Comparison of ENCODE assay signal across 8 mouse cellular contexts in genomic region chr1:177702481-177703146, GRCm38 (mm10). TPM values are rescaled to one million over a fixed set of nuclear protein-coding genes. Genes with fewer than 3 reads are reported as not detected.
DNase-seq lines count a peak whose midpoint lies in the region; ATAC-seq and TF ChIP-seq lines count a peak whose summit lies in the region.

No protein-coding gene starts in this region.

- H3K36me3 ChIP-seq in hindbrain, embryonic 12.5 days = no peaks in the 10 kb centered on the region

- ATAC-seq in Patski = peak; percentile 83
- ATAC-seq in hindbrain, embryonic 12.5 days (ENCODE audit: low FRiP score) = peak; percentile 90

- H3K4me1 ChIP-seq in hindbrain, embryonic 12.5 days = peaks cover 8% of the 10 kb centered on the region

- 0% methylated on average over 15 of the region's 15 CpGs for WGBS in hindbrain, embryonic 12.5 days

- H3K4me2 ChIP-seq in hindbrain, embryonic 12.5 days (replicated peaks) = peak overlapping the region; percentile 82

- no peaks in the 10 kb centered on the region for H3K27me3 ChIP-seq in Patski
- no peaks in the 10 kb centered on the region for H3K27me3 ChIP-seq in hindbrain, embryonic 12.5 days

- peak; percentile 55 for DNase-seq in Patski (ENCODE audit: low read depth, low spot score)
- DNase-seq in cerebellum, postnatal 10 days = peak; percentile 93 to 94
- peak; percentile 67 to 82 for DNase-seq in frontal cortex, postnatal 10 days (ENCODE audit: low spot score in 2 of 2)
- peak; percentile 85 to 86 for DNase-seq in layer of hippocampus, postnatal 36 days
- peak; percentile 74 for DNase-seq in lung, postnatal 25 days (ENCODE audit: low spot score)
- DNase-seq in retina, adult 2 months (ENCODE audit: low read depth, low spot score) = peak; percentile 42
- peak; percentile 81 for DNase-seq in thymus, postnatal 25 days

- peak overlapping the region; percentile 43 for H3K4me3 ChIP-seq in hindbrain, embryonic 12.5 days

- POLR2A ChIA-PET in Patski (lab: Charles Lee) = interaction anchor here (0.8 kb wide), 1 partner anchor 75 kb away, joined by 3 read pairs; no protein-coding TSS in a partner anchor

- TF ChIP-seq CTCF in Patski (IDR thresholded peaks at IDR 0.05) = peak; percentile 66

- H3K9ac ChIP-seq in hindbrain, embryonic 12.5 days = peak overlapping the region; percentile 46

- no peaks in the 10 kb centered on the region for H3K9me3 ChIP-seq in hindbrain, embryonic 12.5 days (replicated peaks)

- CTCF ChIA-PET in Patski (lab: Charles Lee) = interaction anchor here (0.8 to 4.0 kb wide), 11 partner anchors 9 to 720 kb away, joined by 3 to 16 read pairs (median 3); no protein-coding TSS in a partner anchor

- no peak overlapping the region for H3K27ac ChIP-seq in hindbrain, embryonic 12.5 days

- in situ Hi-C loops in Patski (cut with MboI; ENCODE audit: low pct_unique_long_range_greater_than_20kb) = no loop called here

RNA-seq across cellular contexts. Expression of gene 1700016C15Rik, which starts 27.0 kb away (rescaled TPM):
- 1.8 TPM for polyA plus RNA-seq in Patski (2021)
- not detected in 2 replicates for polyA plus RNA-seq in hindbrain, embryonic 12.5 days (2016; fragmentation: Nextera tagmentation; extraction: Ambion mirVana)
- total RNA-seq in layer of hippocampus, postnatal 36 days (2021) = not detected

Comparison
In these comparisons a context has a peak if more than half of its experiments do, and no peak if none do; other contexts are left out.
1. DNase-seq: peak in every context shown above with its lines; median percentile 94 in cerebellum, postnatal 10 days; 86 in layer of hippocampus, postnatal 36 days; 81 in thymus, postnatal 25 days; 74 in frontal cortex, postnatal 10 days; 74 in lung, postnatal 25 days; 55 in Patski; 42 in retina, adult 2 months.